Mouse (Mus musculus) liver, embryonic 16.5 days (tissue): ENCODE measurements around the gene Tmprss3. TPM values are rescaled to one million over a fixed set of nuclear protein-coding genes. Genes with fewer than 3 reads are reported as not detected.
A peak's percentile ranks its signal among the peaks of the same experiment; 100 is the strongest.

Experiments used
- ATAC-seq: fragments of 200-750 bp; cut with Nextera tagmentation; 2 replicates; pipeline ENCODE4 v1.8.0; 2017; ENCODE audit warnings: low read depth, mild to moderate bottlenecking, moderate number of reproducible peaks, moderate library complexity
- H3K27ac ChIP-seq: fragments of 300-500 bp; sonication (generic); 2 replicates; pipeline ENCODE4 v1.5.1; 2014; ENCODE audit warnings: mild to moderate bottlenecking, low read length
- H3K27me3 ChIP-seq: fragments of 300-500 bp; sonication (generic); 2 replicates; pipeline ENCODE4 v1.6.1; 2014; ENCODE audit warnings: low read depth, low read length, mixed read lengths; ENCODE audit not compliant: control insufficient read depth, insufficient read depth
- H3K36me3 ChIP-seq: fragments of 300-500 bp; sonication (generic); 2 replicates; pipeline ENCODE4 v1.6.1; 2014; ENCODE audit warnings: mild to moderate bottlenecking; ENCODE audit not compliant: control insufficient read depth, insufficient read depth
- H3K4me1 ChIP-seq: fragments of 300-500 bp; sonication (generic); 2 replicates; pipeline ENCODE4 v1.6.1; 2014; ENCODE audit warnings: low read depth, low read length, mixed read lengths; ENCODE audit not compliant: control insufficient read depth
- H3K4me2 ChIP-seq: fragments of 300-500 bp; sonication (generic); 2 replicates; pipeline ENCODE4 v1.6.1; 2014; ENCODE audit warnings: low read depth, low read length, mixed read lengths
- H3K4me3 ChIP-seq: fragments of 300-500 bp; sonication (generic); 2 replicates; pipeline ENCODE4 v1.5.1; 2014; ENCODE audit warnings: low read depth, mild to moderate bottlenecking, low read length
- H3K9ac ChIP-seq: fragments of 300-500 bp; sonication (generic); 2 replicates; pipeline ENCODE4 v1.6.1; 2014; ENCODE audit warnings: low read depth, low read length
- H3K9me3 ChIP-seq: fragments of 300-500 bp; sonication (generic); replicated peaks from 2 replicates; pipeline ENCODE4 v1.6.1; 2016; ENCODE audit warnings: low read length; ENCODE audit not compliant: control insufficient read depth
- WGBS: fragments of 180-500 bp; shearing (Covaris S2); extraction: QIAGEN DNeasy Blood & Tissue Kit; methylation state at CpG from one replicate; pipeline ENCODE4 v1.1.7; 2014; ENCODE audit not compliant: insufficient replicate concordance; 5-methylcytosine and 5-hydroxymethylcytosine counted together
- polyA plus RNA-seq: library from polyadenylated mRNA; unstranded; fragments of >200 nt; fragmentation: Nextera tagmentation; extraction: Ambion mirVana; gene quantifications from 2 replicates; pipeline ENCODE4 v1.2.1, GENCODE M21; 2015

Gene Tmprss3
- polyA plus RNA-seq, 1 experiment from 2014 or later, result 0.47 TPM

DNA sequence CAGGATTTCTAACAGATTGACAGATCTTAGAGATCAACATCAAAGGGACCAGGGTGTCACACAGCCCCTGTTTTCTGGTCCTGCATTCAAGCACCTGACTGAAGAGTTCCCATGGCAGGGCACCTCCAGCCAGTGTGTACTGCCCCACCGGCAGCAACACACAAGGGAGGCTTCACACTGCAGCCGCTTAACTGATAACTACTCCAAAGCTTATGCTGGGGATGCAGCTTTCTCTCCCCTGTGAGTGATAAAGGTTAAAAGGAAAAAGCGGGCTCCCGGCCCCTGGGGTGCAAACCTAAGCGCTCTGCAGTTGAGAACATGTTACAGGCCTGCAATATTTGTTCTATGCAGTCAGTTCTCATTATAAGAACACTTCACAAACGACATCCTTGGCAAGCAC is 33.0 kb upstream of the Tmprss3 start:
- WGBS, result 68% methylated on average over 6 of the region's 6 CpGs
- Histone ChIP-seq H3K9ac (no peak overlapping the region), H3K36me3 (peaks cover 11% of the 10 kb centered on the region), H3K9me3 (no peaks in the 10 kb centered on the region), H3K4me1 (no peaks in the 10 kb centered on the region), H3K27ac (no peak overlapping the region), H3K4me3 (no peak overlapping the region), H3K27me3 (no peaks in the 10 kb centered on the region), H3K4me2 (no peak overlapping the region)
- no peak for ATAC-seq

DNA sequence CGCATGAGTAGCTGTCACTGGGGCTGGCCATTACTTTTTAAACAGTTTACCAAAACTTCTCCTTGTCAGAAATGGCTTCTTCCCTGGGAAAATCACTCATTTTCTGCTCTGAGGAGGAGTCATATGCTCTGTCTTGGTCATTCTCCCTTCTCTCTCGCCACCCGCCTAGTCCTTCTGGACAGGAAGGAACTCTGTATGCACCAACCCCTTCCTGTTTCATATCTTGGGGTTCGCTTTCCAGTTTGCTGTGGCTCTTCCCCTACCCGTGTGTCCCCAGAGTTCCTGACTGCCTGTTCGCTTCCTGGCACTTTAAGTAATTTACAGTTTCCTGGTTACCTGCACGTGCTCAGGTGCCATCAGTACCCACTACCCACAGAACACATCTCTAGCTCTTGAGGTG is 28.2 kb upstream of the Tmprss3 start:
- ATAC-seq, result no peak
- WGBS, result 50% methylated on average over 7 of the region's 7 CpGs
- no peak overlapping the region for H3K4me2 ChIP-seq
- no peaks in the 10 kb centered on the region for H3K9me3 ChIP-seq
- H3K36me3 ChIP-seq, result peaks cover 6% of the 10 kb centered on the region
- H3K27ac ChIP-seq, result no peak overlapping the region
- H3K27me3 ChIP-seq, result no peaks in the 10 kb centered on the region
- no peak overlapping the region for H3K4me3 ChIP-seq
- H3K4me1 ChIP-seq, result peaks cover 14% of the 10 kb centered on the region
- H3K9ac ChIP-seq, result no peak overlapping the region

DNA sequence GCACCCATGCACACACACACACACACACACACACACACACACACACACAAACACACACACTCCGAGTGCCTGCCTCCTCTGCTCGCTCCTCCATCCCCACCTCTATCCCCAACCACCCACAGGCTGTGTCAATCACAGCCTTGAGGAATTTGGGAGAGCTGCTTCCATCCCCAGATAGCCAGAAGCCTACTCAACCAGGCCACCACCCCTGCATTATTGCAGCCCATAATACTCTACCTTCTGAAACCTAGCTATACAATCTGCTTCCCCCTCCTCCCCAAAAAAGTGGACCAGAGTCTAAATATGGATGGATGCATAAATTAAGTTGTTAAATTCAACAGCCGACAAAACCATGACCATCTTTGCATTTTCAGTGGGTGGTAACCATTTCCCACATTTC is 27.6 kb upstream of the Tmprss3 start:
- WGBS, result 75% methylated on average over 3 of the region's 3 CpGs
- H3K36me3 ChIP-seq, result peaks cover under 1% of the 10 kb centered on the region; the same call in 1 of the 2 replicates
- no peak for ATAC-seq
- peaks cover 16% of the 10 kb centered on the region for H3K4me1 ChIP-seq
- H3K9ac ChIP-seq, result no peak overlapping the region
- no peak overlapping the region for H3K27ac ChIP-seq
- H3K4me2 ChIP-seq, result no peak overlapping the region
- no peaks in the 10 kb centered on the region for H3K9me3 ChIP-seq
- H3K27me3 ChIP-seq, result no peaks in the 10 kb centered on the region
- no peak overlapping the region for H3K4me3 ChIP-seq

DNA sequence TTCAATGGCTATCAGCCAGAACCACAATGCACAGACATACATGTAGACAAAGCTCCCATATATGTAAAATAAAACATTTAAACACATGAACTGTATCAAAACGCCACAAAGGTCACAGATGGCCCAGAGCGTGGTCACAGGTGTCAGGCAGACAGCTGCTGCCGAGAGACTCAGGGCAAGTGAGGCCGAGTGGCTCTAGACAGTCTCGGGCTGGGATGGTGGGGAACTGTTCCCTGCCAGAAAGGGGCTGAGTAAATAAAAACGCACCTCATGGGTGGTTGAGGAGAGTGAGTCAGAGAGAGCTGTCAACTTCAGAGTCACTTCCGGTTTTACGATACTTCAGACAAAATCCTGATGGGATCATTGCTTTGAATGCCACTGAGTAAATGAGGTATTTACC is 25.8 kb upstream of the Tmprss3 start:
- no peak for ATAC-seq

DNA sequence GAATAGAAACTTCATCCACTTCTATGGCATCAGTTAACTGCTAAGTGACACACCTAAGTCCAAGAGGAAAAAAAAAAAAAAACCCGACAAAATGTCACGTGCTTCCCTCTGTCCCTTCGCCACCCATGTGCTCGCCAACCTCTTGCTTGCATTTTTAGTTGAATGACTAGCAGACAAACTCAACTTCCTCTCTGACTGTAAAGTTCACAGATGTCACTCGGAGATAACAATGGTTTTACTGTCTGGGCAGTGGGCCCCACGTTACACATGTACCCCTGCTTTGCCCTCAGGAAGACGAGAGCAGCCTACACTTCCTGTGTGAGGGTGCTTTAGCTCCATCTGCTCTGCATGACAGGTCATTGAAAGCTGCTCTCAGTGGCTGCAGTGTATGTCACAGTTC is 25.1 kb upstream of the Tmprss3 start:
- Histone ChIP-seq H3K4me2 (no peak overlapping the region), H3K4me3 (no peak overlapping the region), H3K27me3 (no peaks in the 10 kb centered on the region), H3K36me3 (no peaks in the 10 kb centered on the region), H3K4me1 (peaks cover 16% of the 10 kb centered on the region), H3K9ac (no peak overlapping the region), H3K27ac (0 out of 2 replicates have a peak overlapping the region, but pooled peaks have one; percentile 17), H3K9me3 (no peaks in the 10 kb centered on the region)
- 22% methylated on average over 7 of the region's 7 CpGs for WGBS
- ATAC-seq, result peak; percentile 45; the same call in 1 of the 2 replicates

More for the DNA sequence above, 25.8 kb upstream of the Tmprss3 start:
- H3K4me2 ChIP-seq, result no peak overlapping the region
- H3K27me3 ChIP-seq, result no peaks in the 10 kb centered on the region
- 54% methylated on average over 8 of the region's 8 CpGs for WGBS
- H3K9ac ChIP-seq, result no peak overlapping the region
- H3K36me3 ChIP-seq, result no peaks in the 10 kb centered on the region
- H3K4me1 ChIP-seq, result peaks cover 16% of the 10 kb centered on the region
- no peaks in the 10 kb centered on the region for H3K9me3 ChIP-seq
- H3K4me3 ChIP-seq, result no peak overlapping the region
- H3K27ac ChIP-seq, result no peak overlapping the region

DNA sequence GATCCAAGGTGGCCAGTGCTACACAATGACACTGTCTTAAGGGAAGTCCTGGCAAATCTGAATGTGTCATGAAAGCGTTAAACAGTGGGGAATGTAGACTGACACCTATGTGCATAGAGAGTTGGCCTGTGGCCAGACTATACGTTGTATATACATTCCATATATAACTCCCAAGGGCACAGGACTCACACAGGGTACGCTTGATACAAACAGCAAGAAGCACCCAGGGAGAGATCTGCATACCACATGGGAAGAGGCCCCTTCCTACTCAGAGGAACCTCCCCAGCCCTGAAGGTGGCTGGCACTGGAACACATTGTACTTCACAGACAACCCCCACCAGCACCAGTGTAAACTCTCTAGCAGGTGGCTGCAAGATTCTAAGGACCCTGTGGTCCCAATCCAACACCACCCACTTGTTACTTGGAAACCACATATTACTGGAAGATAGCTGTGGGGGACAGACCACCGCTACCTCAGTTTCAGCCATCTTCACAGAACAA is 24.1 kb upstream of the Tmprss3 start:
- Histone ChIP-seq H3K27ac (no peak overlapping the region), H3K4me3 (no peak overlapping the region), H3K27me3 (no peaks in the 10 kb centered on the region), H3K36me3 (no peaks in the 10 kb centered on the region), H3K9ac (no peak overlapping the region), H3K4me1 (peaks cover 16% of the 10 kb centered on the region), H3K9me3 (no peaks in the 10 kb centered on the region), H3K4me2 (no peak overlapping the region)
- 48% methylated on average over 4 of the region's 4 CpGs for WGBS
- no peak for ATAC-seq

DNA sequence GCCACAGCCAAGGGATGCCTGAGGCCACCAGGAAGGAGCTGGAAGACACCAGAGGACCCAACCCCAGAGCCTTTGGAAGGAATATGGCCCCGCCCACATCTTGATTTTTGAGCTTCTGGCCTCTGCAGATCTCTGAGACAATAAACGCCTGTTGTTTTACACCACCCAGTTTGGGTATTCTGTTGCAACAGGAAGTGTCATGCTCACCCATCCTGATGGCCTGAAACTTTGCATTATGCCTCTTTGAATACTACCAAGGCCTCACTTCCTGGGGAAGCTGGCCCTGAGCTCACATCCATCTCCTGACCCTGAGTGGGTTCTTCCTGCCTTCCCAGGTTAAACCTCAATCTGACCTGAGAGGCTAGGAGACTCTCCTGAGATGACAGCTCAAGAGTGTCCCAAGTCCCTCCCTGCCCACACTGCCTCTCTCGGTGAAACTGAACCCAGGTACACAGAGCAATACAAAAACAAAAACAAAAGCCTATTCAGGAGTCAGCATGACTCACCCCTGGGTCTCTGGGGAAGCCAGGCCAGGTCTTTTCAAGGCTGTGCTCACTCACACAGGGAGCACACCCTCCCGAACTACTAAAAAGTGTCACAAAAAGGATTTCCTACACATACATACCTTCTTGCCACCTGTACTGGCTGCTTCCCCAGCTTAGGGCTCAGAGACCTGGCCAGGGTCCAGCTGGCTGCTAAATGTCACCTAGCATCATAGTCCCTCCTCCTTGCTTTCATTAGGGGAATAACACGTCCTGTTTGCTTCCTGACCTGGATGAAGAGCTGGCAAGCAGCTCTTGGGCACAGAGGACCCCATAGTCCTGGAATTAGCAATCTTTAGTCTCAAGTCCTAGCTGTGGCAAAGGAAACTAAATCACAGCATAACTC is 17.5 kb upstream of the Tmprss3 start:
- Histone ChIP-seq H3K27ac (no peak overlapping the region), H3K36me3 (no peaks in the 10 kb centered on the region), H3K27me3 (no peaks in the 10 kb centered on the region), H3K4me1 (no peaks in the 10 kb centered on the region), H3K4me2 (no peak overlapping the region), H3K9me3 (no peaks in the 10 kb centered on the region), H3K9ac (no peak overlapping the region), H3K4me3 (no peak overlapping the region)
- no peak for ATAC-seq
- WGBS, result 39% methylated on average over 5 of the region's 5 CpGs

DNA sequence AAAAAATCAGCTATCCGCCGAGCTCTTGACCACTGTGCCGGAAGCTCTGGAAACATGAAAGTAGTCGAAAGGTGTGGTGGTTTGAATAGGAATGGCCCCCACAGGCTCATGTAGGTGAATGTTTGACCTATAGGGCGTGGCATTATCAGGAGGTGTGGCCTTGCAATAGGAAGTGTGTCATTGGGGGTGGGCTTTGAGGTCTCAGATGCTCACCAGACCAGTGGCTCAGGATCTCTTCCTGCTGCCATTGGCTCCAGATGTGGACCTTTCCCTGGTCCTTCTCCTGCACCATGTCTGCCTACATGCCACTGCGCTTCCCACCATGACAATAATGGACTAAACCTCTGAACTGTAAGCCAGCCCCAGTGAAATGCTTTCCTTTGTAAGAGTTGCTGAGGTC is 13.1 kb upstream of the Tmprss3 start:
- no peak overlapping the region for H3K9ac ChIP-seq
- no peak for ATAC-seq
- H3K27me3 ChIP-seq, result no peaks in the 10 kb centered on the region
- H3K27ac ChIP-seq, result no peak overlapping the region
- peaks cover 28% of the 10 kb centered on the region for H3K4me1 ChIP-seq
- WGBS, result 83% methylated on average over 6 of the region's 6 CpGs
- H3K4me3 ChIP-seq, result no peak overlapping the region
- no peak overlapping the region for H3K4me2 ChIP-seq
- H3K36me3 ChIP-seq, result no peaks in the 10 kb centered on the region
- H3K9me3 ChIP-seq, result no peaks in the 10 kb centered on the region

DNA sequence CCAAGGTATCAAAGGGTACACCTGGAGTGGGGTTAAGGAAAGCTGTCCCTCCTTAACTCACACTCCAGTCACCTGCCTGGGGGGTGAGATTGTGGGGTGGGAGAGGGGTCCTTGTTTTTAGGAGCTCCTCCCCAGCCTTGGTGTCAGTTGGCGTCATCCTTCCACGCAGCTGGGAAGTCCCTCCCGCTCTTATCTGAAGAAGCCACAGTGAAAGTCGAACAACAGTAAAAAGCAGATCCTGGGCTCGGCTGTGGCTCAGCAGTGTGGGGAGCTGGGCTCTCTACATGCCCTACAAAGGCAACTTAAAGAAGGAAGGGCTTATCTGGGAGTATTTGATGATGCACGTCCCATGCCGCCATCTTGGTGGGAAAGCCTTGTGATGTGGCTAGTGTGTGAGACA is 11.5 kb upstream of the Tmprss3 start:
- H3K27ac ChIP-seq, result peak overlapping the region; percentile 62
- H3K4me3 ChIP-seq, result no peak overlapping the region
- H3K4me1 ChIP-seq, result peaks cover 28% of the 10 kb centered on the region
- H3K9ac ChIP-seq, result no peak overlapping the region
- no peaks in the 10 kb centered on the region for H3K36me3 ChIP-seq
- H3K27me3 ChIP-seq, result no peaks in the 10 kb centered on the region
- H3K9me3 ChIP-seq, result no peaks in the 10 kb centered on the region
- H3K4me2 ChIP-seq, result peak overlapping the region; percentile 1; the same call in 1 of the 2 replicates
- WGBS, result 24% methylated on average over 7 of the region's 7 CpGs
- ATAC-seq, result peak; percentile 77
